Mouse (Mus musculus): Measurements from ENCODE around the gene Dnajc30. TPM values are rescaled to one million over a fixed set of nuclear protein-coding genes. Genes with fewer than 3 reads are reported as not detected.

Gene Dnajc30
- polyA plus RNA-seq, 1 experiment from 2014 or later: 33.3 TPM

DNA sequence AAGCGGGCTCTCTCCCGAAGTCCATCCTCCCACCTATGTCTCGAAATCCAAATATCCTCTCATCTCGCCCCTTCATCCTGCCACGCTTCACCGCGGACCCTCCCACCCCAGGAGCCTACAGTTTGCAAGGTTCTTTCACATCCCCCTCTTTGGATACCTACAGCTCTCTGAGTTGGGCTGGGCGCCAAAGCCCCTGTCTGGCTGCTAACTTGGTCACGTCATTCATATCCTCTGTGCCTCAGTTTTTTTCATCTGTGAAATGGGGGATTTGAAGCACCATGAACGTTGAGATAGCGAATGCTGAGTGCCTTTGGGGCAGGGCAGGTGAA is 14.4 kb downstream of the Dnajc30 start:
- H3K4me2 ChIP-seq (ENCODE audit: low read depth, severe bottlenecking): peak overlapping the region; percentile 76
- peaks cover 3% of the 10 kb centered on the region; the same call in 1 of the 2 replicates for H3K36me3 ChIP-seq (ENCODE audit: control insufficient read depth, insufficient read depth, low read length)
- peak overlapping the region; percentile 93 for H3K4me3 ChIP-seq (ENCODE audit: low read depth, low read length)
- DNase-seq (ENCODE audit: low spot score) (no peak), ATAC-seq (ENCODE audit: insufficient number of reproducible peaks, low FRiP score, low TSS enrichment, low read depth) (peak; percentile 37; the same call in 1 of the 2 replicates)
- no peaks in the 10 kb centered on the region for H3K9me3 ChIP-seq (ENCODE audit: control insufficient read depth, low read length)
- peak overlapping the region; percentile 9; the same call in 1 of the 2 replicates for H3K9ac ChIP-seq (ENCODE audit: low read length)
- WGBS: 1% methylated on average over 11 of the region's 11 CpGs
- no peaks in the 10 kb centered on the region for H3K27me3 ChIP-seq (ENCODE audit: control insufficient read depth, insufficient read depth, low read length)
- H3K4me1 ChIP-seq (ENCODE audit: control insufficient read depth, insufficient read depth, low read length): peaks cover 5% of the 10 kb centered on the region
- H3K27ac ChIP-seq (replicated peaks; ENCODE audit: low read depth, low read length): no peak overlapping the region

DNA sequence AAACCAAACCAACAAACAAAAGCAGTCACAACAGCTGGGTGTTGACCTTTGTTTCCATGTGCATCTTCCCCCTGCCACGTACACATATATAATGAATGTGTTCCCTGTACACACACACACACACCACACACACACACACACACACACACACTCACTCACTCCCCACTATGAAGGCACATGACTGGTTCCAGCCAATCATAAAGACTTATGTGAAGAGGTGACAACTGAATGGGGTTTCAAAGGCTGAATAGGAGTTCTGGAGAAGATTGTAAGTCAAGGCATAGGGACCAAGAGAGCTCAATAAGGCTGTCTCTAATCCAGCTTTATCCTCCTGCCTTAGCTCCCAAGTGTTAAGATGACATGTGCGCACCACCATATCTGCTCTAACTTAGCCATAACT is 15.6 kb downstream of the Dnajc30 start:
- WGBS: 96% methylated on average over 2 of the region's 2 CpGs
- H3K4me3 ChIP-seq (ENCODE audit: low read depth, low read length): no peak overlapping the region
- no peak for ATAC-seq (ENCODE audit: insufficient number of reproducible peaks, low FRiP score, low TSS enrichment, low read depth)
- H3K9me3 ChIP-seq (ENCODE audit: control insufficient read depth, low read length): no peaks in the 10 kb centered on the region
- H3K36me3 ChIP-seq (ENCODE audit: control insufficient read depth, insufficient read depth, low read length): peaks cover 3% of the 10 kb centered on the region; the same call in 1 of the 2 replicates
- no peak for DNase-seq (ENCODE audit: low spot score)
- no peak overlapping the region for H3K4me2 ChIP-seq (ENCODE audit: low read depth, severe bottlenecking)
- H3K9ac ChIP-seq (ENCODE audit: low read length): no peak overlapping the region
- no peak overlapping the region for H3K27ac ChIP-seq (replicated peaks; ENCODE audit: low read depth, low read length)
- no peaks in the 10 kb centered on the region for H3K4me1 ChIP-seq (ENCODE audit: control insufficient read depth, insufficient read depth, low read length)
- H3K27me3 ChIP-seq (ENCODE audit: control insufficient read depth, insufficient read depth, low read length): no peaks in the 10 kb centered on the region

DNA sequence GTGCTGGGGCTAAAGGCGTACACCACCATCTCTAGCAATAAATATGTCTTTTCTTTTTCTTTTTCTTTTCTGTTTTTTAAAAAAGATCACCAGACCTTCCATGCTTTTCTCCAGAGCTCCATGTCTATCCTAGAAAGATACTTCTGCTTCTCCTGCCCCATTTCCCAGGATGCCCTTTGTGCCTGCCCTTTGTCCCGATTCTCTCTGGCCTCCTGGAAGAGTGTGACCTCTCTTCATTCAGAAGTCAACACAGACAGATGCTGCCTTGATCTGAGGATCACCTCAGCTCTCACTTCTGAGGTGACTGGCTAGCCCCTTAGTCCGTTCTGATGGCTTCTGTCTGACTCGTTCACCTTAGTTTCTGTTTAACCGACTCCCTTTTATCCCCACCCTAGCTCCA is 16.5 kb downstream of the Dnajc30 start:
- WGBS: 88% methylated on average over 5 of the region's 5 CpGs
- no peak overlapping the region for H3K9ac ChIP-seq (ENCODE audit: low read length)
- H3K36me3 ChIP-seq (ENCODE audit: control insufficient read depth, insufficient read depth, low read length): peaks cover 2% of the 10 kb centered on the region; the same call in 1 of the 2 replicates
- no peaks in the 10 kb centered on the region for H3K4me1 ChIP-seq (ENCODE audit: control insufficient read depth, insufficient read depth, low read length)
- DNase-seq (ENCODE audit: low spot score) (no peak), ATAC-seq (ENCODE audit: insufficient number of reproducible peaks, low FRiP score, low TSS enrichment, low read depth) (no peak)
- H3K9me3 ChIP-seq (ENCODE audit: control insufficient read depth, low read length): no peaks in the 10 kb centered on the region
- H3K27me3 ChIP-seq (ENCODE audit: control insufficient read depth, insufficient read depth, low read length): no peaks in the 10 kb centered on the region
- no peak overlapping the region for H3K4me2 ChIP-seq (ENCODE audit: low read depth, severe bottlenecking)
- H3K27ac ChIP-seq (replicated peaks; ENCODE audit: low read depth, low read length): no peak overlapping the region
- H3K4me3 ChIP-seq (ENCODE audit: low read depth, low read length): no peak overlapping the region

DNA sequence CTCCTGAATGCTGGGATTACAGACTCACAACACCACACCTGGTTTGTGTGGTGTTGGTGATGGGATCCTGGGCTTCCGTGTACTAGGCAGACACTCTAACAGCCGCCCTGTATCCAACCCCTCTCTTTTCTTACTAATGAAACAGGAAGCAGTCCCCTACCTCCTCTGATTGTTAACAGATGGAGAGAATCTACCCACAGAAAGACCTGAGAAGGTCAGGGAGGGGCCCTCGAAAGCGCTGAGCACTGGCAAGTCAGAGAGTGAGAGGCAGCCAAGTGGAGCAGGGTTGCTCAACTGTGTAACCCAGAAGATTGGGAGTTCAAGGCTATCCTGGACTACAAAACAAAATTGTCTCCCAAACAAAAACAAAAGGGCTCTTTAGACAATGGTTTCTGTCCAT is 22.9 kb downstream of the Dnajc30 start:
- H3K27ac ChIP-seq (replicated peaks; ENCODE audit: low read depth, low read length): no peak overlapping the region
- peak; percentile 33 for DNase-seq (ENCODE audit: low spot score)

DNA sequence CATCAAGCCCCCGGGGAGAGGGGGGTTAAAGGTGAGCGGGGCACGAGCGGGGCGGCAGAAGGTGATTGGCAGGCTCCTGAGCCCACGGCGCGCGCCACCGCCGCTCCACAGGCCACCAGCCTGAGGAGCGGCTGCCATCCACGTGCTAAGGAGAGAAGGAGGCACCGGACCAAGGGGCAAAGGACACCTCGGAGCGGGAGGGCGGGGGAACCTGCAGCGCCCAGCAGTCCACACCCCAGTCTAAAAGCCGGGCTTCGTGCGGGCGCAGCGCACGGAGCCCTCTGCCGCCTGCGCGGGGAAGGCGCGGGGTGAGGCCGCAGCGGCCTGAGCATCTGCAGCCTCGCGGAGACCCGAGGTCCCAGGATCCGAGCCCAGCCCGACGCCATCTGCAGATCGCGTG is 25.7 kb downstream of the Dnajc30 start, which contains the start of gene Mlxipl:
Gene Mlxipl, plus strand, starts transcription at position 238 of the 400 bp plus-strand sequence.
- no peak for ATAC-seq (ENCODE audit: insufficient number of reproducible peaks, low FRiP score, low TSS enrichment, low read depth)
- Histone ChIP-seq H3K4me2 (ENCODE audit: low read depth, severe bottlenecking) (peak within 1 kb of the TSS; percentile 40), H3K36me3 (ENCODE audit: control insufficient read depth, insufficient read depth, low read length) (no peaks in the 10 kb centered on the region), H3K4me3 (ENCODE audit: low read depth, low read length) (peak within 1 kb of the TSS; percentile 12; the same call in 1 of the 2 replicates), H3K27ac (replicated peaks; ENCODE audit: low read depth, low read length) (no peak within 1 kb of the TSS), H3K9me3 (ENCODE audit: control insufficient read depth, low read length) (no peaks in the 10 kb centered on the region), H3K4me1 (ENCODE audit: control insufficient read depth, insufficient read depth, low read length) (no peaks in the 10 kb centered on the region), H3K9ac (ENCODE audit: low read length) (peak within 1 kb of the TSS; percentile 36), H3K27me3 (ENCODE audit: control insufficient read depth, insufficient read depth, low read length) (peaks cover 19% of the 10 kb centered on the region)
- peak; percentile 35 for DNase-seq (ENCODE audit: low spot score)
- 3% methylated on average over 39 of the region's 39 CpGs for WGBS

More for the DNA sequence above, 22.9 kb downstream of the Dnajc30 start:
- Histone ChIP-seq H3K4me1 (ENCODE audit: control insufficient read depth, insufficient read depth, low read length) (no peaks in the 10 kb centered on the region), H3K9ac (ENCODE audit: low read length) (no peak overlapping the region), H3K9me3 (ENCODE audit: control insufficient read depth, low read length) (no peaks in the 10 kb centered on the region), H3K27me3 (ENCODE audit: control insufficient read depth, insufficient read depth, low read length) (peaks cover 19% of the 10 kb centered on the region), H3K4me2 (ENCODE audit: low read depth, severe bottlenecking) (no peak overlapping the region), H3K36me3 (ENCODE audit: control insufficient read depth, insufficient read depth, low read length) (no peaks in the 10 kb centered on the region), H3K4me3 (ENCODE audit: low read depth, low read length) (no peak overlapping the region)
- WGBS: 13% methylated on average over 4 of the region's 4 CpGs
- no peak for ATAC-seq (ENCODE audit: insufficient number of reproducible peaks, low FRiP score, low TSS enrichment, low read depth)

DNA sequence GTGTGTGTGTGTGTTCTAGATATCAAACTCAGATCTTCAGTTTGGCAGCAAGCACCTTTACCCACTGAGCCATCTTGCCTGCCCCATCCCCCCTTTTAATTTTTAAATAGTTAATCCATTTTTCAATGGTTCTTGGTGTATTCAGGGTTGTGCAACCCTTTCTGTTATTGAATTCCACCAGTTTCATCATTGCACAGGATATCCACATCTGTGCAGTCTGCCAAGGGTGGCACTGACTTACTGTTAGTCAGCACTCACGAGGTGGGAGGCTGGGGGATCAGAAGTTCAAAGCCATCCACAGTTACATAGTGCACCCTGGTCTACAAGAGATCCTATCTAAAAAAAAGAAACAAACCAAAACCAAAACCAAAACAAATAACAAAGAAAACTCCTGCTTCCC is 37.0 kb downstream of the Dnajc30 start:
- Histone ChIP-seq H3K27me3 (ENCODE audit: control insufficient read depth, insufficient read depth, low read length) (no peaks in the 10 kb centered on the region), H3K9ac (ENCODE audit: low read length) (no peak overlapping the region), H3K36me3 (ENCODE audit: control insufficient read depth, insufficient read depth, low read length) (no peaks in the 10 kb centered on the region), H3K9me3 (ENCODE audit: control insufficient read depth, low read length) (no peaks in the 10 kb centered on the region), H3K4me2 (ENCODE audit: low read depth, severe bottlenecking) (no peak overlapping the region), H3K27ac (replicated peaks; ENCODE audit: low read depth, low read length) (no peak overlapping the region), H3K4me1 (ENCODE audit: control insufficient read depth, insufficient read depth, low read length) (no peaks in the 10 kb centered on the region), H3K4me3 (ENCODE audit: low read depth, low read length) (no peak overlapping the region)
- WGBS: 69% methylated on average over 1 of the region's 1 CpGs
- DNase-seq (ENCODE audit: low spot score) (no peak), ATAC-seq (ENCODE audit: insufficient number of reproducible peaks, low FRiP score, low TSS enrichment, low read depth) (no peak)

DNA sequence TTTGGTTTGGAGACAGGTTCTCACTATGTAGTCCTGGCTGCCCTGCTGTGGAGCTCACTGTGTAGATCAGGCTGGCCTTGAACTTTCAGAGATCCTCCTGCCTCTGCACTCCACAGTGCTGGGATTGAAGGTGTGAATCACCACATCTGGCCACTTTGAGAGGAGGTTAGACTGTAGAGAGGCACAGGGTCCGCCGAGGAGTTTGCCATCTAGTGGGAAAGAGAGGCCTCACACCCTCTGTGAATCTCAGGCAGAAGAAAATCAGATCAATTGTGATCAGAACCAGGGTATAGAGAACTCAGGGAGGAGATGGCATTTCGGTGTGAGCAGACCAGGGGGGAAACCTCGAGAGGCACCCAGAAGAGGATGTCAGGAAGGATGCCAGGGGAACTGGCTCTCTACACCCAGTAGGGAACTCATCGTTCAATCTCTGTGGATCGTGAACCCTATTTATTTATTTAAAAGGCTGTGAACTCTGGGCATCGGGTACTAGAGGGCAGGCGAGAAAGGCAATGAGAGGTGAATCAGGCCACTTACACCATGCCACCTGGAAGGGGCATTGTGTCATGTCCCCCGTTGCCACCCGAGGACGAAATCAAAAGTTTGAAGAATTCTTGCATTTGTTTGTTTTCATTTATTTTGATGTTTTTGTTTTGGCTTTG is 40.1 kb downstream of the Dnajc30 start:
- Histone ChIP-seq H3K9me3 (ENCODE audit: control insufficient read depth, low read length) (no peaks in the 10 kb centered on the region), H3K4me2 (ENCODE audit: low read depth, severe bottlenecking) (no peak overlapping the region), H3K36me3 (ENCODE audit: control insufficient read depth, insufficient read depth, low read length) (no peaks in the 10 kb centered on the region), H3K27ac (replicated peaks; ENCODE audit: low read depth, low read length) (no peak overlapping the region), H3K27me3 (ENCODE audit: control insufficient read depth, insufficient read depth, low read length) (peaks cover 20% of the 10 kb centered on the region), H3K4me1 (ENCODE audit: control insufficient read depth, insufficient read depth, low read length) (peaks cover 8% of the 10 kb centered on the region; the same call in 1 of the 2 replicates), H3K4me3 (ENCODE audit: low read depth, low read length) (no peak overlapping the region), H3K9ac (ENCODE audit: low read length) (no peak overlapping the region)
- no peak for DNase-seq (ENCODE audit: low spot score)
- 69% methylated on average over 11 of the region's 11 CpGs for WGBS
- ATAC-seq (ENCODE audit: insufficient number of reproducible peaks, low FRiP score, low TSS enrichment, low read depth): no peak

DNA sequence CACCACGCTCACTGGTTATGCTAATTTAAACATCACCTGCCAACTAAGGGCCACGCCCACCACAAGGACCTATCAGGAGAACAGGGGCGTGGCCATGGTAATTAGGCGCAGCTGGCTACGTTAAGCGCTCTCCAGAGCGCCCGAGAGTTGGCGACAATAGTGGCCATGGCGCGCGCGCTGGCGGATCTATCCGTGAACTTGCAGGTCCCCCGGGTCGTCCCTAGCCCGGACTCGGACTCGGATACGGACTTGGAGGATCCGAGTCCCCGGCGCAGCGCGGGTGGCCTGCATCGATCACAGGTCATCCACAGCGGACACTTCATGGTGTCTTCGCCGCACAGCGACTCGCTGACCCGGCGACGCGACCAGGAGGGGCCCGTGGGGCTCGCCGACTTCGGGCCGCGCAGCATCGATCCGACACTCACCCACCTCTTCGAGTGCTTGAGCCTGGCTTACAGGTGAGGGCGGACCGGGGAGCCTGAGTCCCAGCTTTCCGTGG is 42.8 kb downstream of the Dnajc30 start:
- under 1% methylated on average over 48 of the region's 48 CpGs for WGBS
- no peak overlapping the region for H3K27ac ChIP-seq (replicated peaks; ENCODE audit: low read depth, low read length)
- H3K4me2 ChIP-seq (ENCODE audit: low read depth, severe bottlenecking): peak overlapping the region; percentile 96
- H3K9me3 ChIP-seq (ENCODE audit: control insufficient read depth, low read length): no peaks in the 10 kb centered on the region
- ATAC-seq (ENCODE audit: insufficient number of reproducible peaks, low FRiP score, low TSS enrichment, low read depth) (peak; percentile 83), DNase-seq (ENCODE audit: low spot score) (peak; percentile 87)
- H3K4me1 ChIP-seq (ENCODE audit: control insufficient read depth, insufficient read depth, low read length): peaks cover 8% of the 10 kb centered on the region; the same call in 1 of the 2 replicates
- H3K4me3 ChIP-seq (ENCODE audit: low read depth, low read length): peak overlapping the region; percentile 54
- peak overlapping the region; percentile 34; the same call in 1 of the 2 replicates for H3K9ac ChIP-seq (ENCODE audit: low read length)
- H3K36me3 ChIP-seq (ENCODE audit: control insufficient read depth, insufficient read depth, low read length): no peaks in the 10 kb centered on the region
- peaks cover 23% of the 10 kb centered on the region for H3K27me3 ChIP-seq (ENCODE audit: control insufficient read depth, insufficient read depth, low read length)
